Mouse (Mus musculus) lung, embryonic 16.5 days (tissue): ENCODE results near the gene Apol8. TPM values are rescaled to one million over a fixed set of nuclear protein-coding genes. Genes with fewer than 3 reads are reported as not detected.

ENCODE experiments used
- ATAC-seq: fragments of 200-750 bp; cut with Nextera tagmentation; 2 replicates; pipeline ENCODE4 v1.8.0; 2017; ENCODE audit warnings: low read depth, mild to moderate bottlenecking, moderate library complexity
- H3K27ac ChIP-seq: fragments of 300-500 bp; sonication (generic); 2 replicates; pipeline ENCODE4 v1.5.1; 2014; ENCODE audit warnings: mild to moderate bottlenecking, control low read depth, low read length
- H3K27me3 ChIP-seq: fragments of 300-500 bp; sonication (generic); 2 replicates; pipeline ENCODE4 v1.6.1; 2014; ENCODE audit warnings: low read depth, low read length, mixed read lengths; ENCODE audit not compliant: control insufficient read depth, insufficient read depth
- H3K36me3 ChIP-seq: fragments of 300-500 bp; sonication (generic); 2 replicates; pipeline ENCODE4 v1.6.1; 2014; ENCODE audit warnings: low read length; ENCODE audit not compliant: control insufficient read depth, insufficient read depth
- H3K4me1 ChIP-seq: fragments of 300-500 bp; sonication (generic); replicated peaks from 2 replicates; pipeline ENCODE4 v1.6.1; 2014; ENCODE audit warnings: low read length, mixed read lengths; ENCODE audit not compliant: control insufficient read depth, insufficient read depth
- H3K4me2 ChIP-seq: fragments of 300-500 bp; sonication (generic); 2 replicates; pipeline ENCODE4 v1.6.1; 2014; ENCODE audit warnings: low read depth, low read length, control low read depth
- H3K4me3 ChIP-seq: fragments of 300-500 bp; sonication (generic); 2 replicates; pipeline ENCODE4 v1.5.1; 2014; ENCODE audit warnings: mild to moderate bottlenecking, low read length, control low read depth
- H3K9ac ChIP-seq: fragments of 300-500 bp; sonication (generic); 2 replicates; pipeline ENCODE4 v1.6.1; 2014; ENCODE audit warnings: low read length, control low read depth
- H3K9me3 ChIP-seq: fragments of 300-500 bp; sonication (generic); 2 replicates; pipeline ENCODE4 v1.6.1; 2016; ENCODE audit warnings: low read length; ENCODE audit not compliant: control insufficient read depth
- WGBS: fragments of 180-500 bp; shearing (Covaris S2); extraction: QIAGEN DNeasy Blood & Tissue Kit; methylation state at CpG from one replicate; pipeline ENCODE4 v1.1.7; 2014; 5-methylcytosine and 5-hydroxymethylcytosine counted together
- polyA plus RNA-seq: library from polyadenylated mRNA; unstranded; fragments of >200 nt; fragmentation: Nextera tagmentation; extraction: Ambion mirVana; gene quantifications from 2 replicates; pipeline ENCODE4 v1.2.1, GENCODE M21; 2015

Gene Apol8
- polyA plus RNA-seq, 1 experiment from 2014 or later = 0.20 TPM

DNA sequence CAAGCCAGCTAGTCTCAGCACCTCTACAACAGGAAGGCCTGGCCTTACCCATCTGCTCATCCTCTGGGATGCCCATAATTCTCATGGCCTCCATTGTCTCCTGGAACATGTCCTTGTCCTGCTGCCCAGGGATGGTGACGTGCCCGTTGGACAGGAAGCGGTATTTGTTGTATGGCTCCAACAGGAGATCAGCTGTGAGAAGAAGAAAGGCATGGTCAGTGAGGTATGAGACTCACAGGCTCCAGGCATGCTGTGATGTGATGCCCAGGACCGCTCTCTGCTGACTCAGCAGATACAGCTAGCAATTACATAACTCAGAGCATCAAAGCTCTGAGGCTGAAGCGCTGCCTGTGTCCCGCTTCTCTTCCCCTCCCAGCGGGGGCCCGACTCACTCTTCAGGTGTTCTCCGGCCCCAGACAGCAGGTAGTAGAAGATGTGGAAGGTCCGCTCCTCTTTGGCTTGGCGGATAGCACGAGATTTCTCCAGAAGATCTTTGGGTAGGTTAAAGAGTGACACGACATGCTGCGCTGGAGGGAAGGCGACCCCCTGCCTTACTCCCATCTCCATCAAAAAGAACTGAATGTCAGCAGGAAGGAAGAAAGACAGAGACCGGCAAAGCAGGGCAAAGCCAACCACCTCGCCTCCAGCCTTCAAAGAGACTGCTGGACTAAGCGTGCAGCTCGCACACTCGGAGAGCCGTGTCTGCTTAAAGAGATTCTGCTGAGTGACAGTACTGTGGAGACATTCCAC is 34.0 kb upstream of the Apol8 start:
- Histone ChIP-seq H3K4me2 (no peak overlapping the region), H3K36me3 (peaks cover 51% of the 10 kb centered on the region), H3K27me3 (no peaks in the 10 kb centered on the region), H3K4me3 (no peak overlapping the region), H3K4me1 (no peaks in the 10 kb centered on the region), H3K9me3 (no peaks in the 10 kb centered on the region), H3K9ac (no peak overlapping the region), H3K27ac (no peak overlapping the region)
- no peak for ATAC-seq
- WGBS = 88% methylated on average over 21 of the region's 21 CpGs

DNA sequence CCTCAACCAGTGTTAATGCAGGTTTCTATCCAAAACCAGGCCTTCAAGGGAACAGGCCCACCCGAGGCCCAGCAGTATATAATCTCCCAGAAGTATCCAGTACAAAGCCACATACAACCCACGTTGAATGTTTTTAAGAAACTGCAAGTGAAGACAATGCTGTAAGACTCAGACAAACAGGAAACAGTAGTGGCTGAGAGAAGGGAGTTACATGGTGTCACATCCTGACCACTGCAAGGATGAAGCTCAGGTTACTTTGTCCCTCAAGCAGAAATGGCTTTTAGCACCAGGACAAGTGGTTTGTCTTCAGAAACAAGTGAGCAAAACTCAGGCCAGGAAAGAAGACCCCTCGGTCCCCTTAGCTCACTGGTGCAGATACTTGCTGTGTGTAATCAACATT is 32.4 kb upstream of the Apol8 start:
- Histone ChIP-seq H3K4me1 (no peaks in the 10 kb centered on the region), H3K9me3 (no peaks in the 10 kb centered on the region), H3K27ac (no peak overlapping the region), H3K9ac (no peak overlapping the region), H3K4me3 (no peak overlapping the region), H3K27me3 (no peaks in the 10 kb centered on the region), H3K4me2 (no peak overlapping the region), H3K36me3 (peaks cover 54% of the 10 kb centered on the region)
- 75% methylated on average over 3 of the region's 3 CpGs for WGBS
- ATAC-seq = no peak

DNA sequence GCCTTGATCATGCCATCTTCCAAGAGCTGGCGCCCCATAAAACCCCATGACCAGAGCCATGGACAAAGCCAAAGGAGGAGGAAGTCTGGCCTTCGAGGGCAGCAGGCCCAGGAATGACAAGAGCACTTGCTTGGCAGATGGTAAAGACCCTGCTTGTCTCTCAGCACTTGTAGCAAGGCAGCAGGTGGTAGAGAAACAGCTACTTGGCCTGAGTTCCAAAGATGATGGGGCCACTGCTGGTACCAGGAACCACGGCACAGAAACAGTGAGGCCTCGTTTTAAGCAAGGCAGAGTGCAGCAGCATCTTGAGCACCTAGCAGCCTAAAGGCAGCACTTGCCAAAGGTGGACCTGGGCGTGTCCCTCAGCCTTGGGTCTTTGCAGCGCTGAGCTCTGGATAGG is 31.6 kb upstream of the Apol8 start:
- H3K9ac ChIP-seq = no peak overlapping the region
- 83% methylated on average over 6 of the region's 6 CpGs for WGBS
- H3K4me2 ChIP-seq = no peak overlapping the region
- peaks cover 58% of the 10 kb centered on the region for H3K36me3 ChIP-seq
- ATAC-seq = no peak
- no peaks in the 10 kb centered on the region for H3K4me1 ChIP-seq
- no peak overlapping the region for H3K4me3 ChIP-seq
- no peaks in the 10 kb centered on the region for H3K27me3 ChIP-seq
- H3K27ac ChIP-seq = no peak overlapping the region
- H3K9me3 ChIP-seq = no peaks in the 10 kb centered on the region

DNA sequence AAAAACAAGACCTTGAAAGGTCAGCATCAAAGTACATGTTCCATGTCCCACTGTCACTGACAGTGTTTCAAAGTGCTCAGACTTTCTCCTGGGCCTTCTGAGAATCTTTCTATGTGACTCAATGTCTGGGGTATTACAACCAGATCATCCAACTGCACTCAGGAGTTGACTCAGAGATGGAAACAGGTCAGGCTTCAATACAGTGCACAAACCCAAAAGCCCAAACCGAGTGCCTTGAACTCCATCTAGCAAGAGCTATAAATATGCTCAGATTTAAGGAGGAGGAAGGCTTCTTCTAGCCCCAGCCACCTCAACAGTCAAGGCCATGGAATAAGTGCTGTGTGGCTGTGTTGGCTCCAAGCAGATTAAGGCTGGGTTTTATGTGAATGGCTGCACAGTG is 29.0 kb upstream of the Apol8 start:
- H3K27me3 ChIP-seq = no peaks in the 10 kb centered on the region
- H3K4me3 ChIP-seq = no peak overlapping the region
- no peak for ATAC-seq
- WGBS = 77% methylated on average over 1 of the region's 1 CpGs
- H3K4me1 ChIP-seq = no peaks in the 10 kb centered on the region
- no peaks in the 10 kb centered on the region for H3K9me3 ChIP-seq
- no peak overlapping the region for H3K4me2 ChIP-seq
- H3K9ac ChIP-seq = no peak overlapping the region
- H3K36me3 ChIP-seq = peaks cover 77% of the 10 kb centered on the region
- H3K27ac ChIP-seq = no peak overlapping the region

DNA sequence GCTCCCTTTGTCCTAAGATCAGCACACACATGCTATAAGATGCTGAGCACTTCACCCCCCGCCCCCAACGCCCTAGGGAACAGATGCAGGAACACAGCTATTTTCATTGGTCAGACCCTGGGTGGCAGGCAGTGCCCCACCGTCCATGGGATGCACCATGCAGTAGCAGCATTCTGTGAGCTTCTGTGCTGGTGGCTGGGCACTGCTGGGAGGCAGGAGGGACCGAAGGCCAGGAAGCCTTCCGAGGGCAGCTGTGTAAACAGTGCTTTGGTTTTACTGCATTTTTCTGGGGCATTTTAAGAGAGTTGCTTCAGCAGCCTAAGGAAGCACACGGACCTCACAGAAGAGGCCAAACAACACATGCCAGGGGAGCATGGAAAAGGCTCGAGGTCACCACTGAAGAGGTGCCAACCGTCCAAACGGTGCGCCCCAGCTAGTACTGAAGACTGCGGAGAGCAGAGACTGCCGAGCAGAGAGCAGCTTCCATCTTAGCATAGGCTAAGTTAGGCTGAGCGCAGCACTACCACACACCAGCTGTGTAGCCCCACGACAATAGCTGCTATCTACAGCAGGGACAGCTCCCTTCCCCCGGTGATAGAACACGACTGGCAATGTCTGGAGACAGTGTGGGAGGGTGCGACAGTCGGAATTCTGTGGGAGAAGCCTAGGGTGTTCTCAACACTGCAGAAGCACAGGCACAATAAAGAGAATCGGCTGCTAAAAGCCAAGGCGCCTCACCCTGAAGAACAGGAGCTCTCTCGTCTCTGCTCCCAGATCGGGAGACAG is 27.4 kb upstream of the Apol8 start:
- no peak overlapping the region for H3K27ac ChIP-seq
- no peak overlapping the region for H3K9ac ChIP-seq
- H3K9me3 ChIP-seq = no peaks in the 10 kb centered on the region
- H3K36me3 ChIP-seq = peaks cover 81% of the 10 kb centered on the region
- H3K27me3 ChIP-seq = no peaks in the 10 kb centered on the region
- no peaks in the 10 kb centered on the region for H3K4me1 ChIP-seq
- peak; percentile 16; the same call in 1 of the 2 replicates for ATAC-seq
- H3K4me3 ChIP-seq = no peak overlapping the region
- 65% methylated on average over 22 of the region's 22 CpGs for WGBS
- no peak overlapping the region for H3K4me2 ChIP-seq

DNA sequence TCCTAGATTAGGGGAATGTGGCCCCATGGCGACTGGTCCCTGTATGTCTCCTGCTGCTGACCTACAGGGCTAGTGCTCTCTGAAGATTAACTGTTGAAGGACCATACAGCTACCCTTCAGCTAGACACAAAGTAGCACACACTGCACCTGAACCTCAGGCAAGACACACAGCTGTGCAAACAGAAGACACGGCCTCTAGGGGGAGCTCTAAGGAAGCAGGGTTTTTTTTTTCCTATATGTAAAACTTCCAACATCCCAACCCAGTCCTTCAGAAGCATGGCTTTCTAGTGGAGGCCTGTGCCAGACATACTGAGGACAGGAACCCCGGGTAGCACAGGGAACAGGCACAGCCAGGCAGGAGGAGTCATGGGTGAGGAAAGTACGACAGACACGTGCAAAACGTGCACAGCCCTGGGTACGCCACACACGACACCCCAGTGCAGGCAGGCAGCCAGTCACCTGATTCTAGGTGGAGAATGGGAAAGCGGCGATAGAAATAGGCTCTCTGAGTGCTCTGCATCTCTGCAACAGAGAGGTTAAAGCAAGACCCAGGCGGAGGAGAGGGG is 25.7 kb upstream of the Apol8 start:
- WGBS = 74% methylated on average over 11 of the region's 11 CpGs
- Histone ChIP-seq H3K27ac (no peak overlapping the region), H3K36me3 (peaks cover 86% of the 10 kb centered on the region), H3K4me2 (no peak overlapping the region), H3K9me3 (no peaks in the 10 kb centered on the region), H3K27me3 (no peaks in the 10 kb centered on the region), H3K4me1 (no peaks in the 10 kb centered on the region), H3K4me3 (no peak overlapping the region), H3K9ac (no peak overlapping the region)
- no peak for ATAC-seq

DNA sequence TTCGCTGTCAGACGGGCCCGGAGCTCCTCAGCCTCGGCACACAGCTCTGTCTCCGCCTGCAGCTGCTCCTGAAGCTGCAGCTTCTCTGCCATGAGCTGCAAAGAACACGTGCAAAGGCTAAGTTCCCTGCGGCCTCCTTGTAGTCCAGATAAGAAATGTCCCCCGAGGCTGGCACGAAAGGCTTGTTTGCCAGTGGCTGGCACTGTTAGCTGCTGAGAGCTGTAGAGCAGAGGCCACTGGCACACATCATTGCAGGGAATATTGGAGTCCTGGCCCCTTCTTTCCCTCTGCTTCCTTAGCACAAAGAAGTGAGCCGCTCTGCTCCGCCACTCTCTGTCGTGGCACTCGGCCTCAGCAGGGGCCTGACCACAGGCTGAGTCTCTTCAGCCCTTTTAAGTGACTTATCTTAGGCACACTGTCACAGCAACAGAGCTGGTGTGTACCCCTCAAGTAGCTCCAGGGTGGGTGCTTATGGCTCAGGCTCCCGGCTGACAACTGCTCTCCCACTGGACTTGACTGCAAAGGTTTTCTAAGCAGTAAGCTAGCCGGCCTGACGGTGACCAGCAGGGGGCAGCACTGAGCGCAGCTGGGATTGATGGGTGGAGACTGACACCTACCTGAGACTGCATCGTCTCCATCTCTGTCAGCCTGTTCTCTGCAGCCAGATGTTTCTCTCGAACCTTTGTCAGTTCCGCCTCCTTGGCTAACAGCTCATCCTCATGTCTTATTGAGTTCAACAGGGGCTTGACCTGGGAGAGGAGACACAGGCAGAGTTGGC is 18.6 kb upstream of the Apol8 start:
- Histone ChIP-seq H3K9ac (no peak overlapping the region), H3K36me3 (peaks cover 90% of the 10 kb centered on the region), H3K27me3 (no peaks in the 10 kb centered on the region), H3K4me2 (no peak overlapping the region), H3K27ac (no peak overlapping the region), H3K4me1 (no peaks in the 10 kb centered on the region), H3K4me3 (no peak overlapping the region), H3K9me3 (no peaks in the 10 kb centered on the region)
- peak; percentile 31; the same call in 1 of the 2 replicates for ATAC-seq
- 64% methylated on average over 20 of the region's 20 CpGs for WGBS

DNA sequence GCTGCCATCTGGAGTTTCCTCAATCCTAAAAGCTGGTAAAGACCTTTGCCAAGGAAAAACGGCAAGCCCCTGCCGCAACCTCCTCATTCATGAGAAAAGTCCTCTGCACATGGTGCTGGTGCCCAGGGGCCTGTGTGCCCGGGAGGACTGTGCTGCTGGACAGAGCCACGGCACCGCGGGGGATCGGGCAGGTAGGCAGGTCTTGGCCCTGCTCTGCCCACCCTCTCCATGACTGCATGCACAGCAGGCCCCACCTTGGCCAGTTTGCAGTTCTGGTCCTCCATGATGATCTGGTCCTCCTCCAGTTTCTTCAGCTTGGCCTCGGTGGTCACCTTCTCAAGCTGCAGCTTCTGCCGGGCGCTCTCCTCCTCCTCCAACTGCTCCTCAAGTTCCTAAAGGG is 17.5 kb upstream of the Apol8 start:
- no peaks in the 10 kb centered on the region for H3K4me1 ChIP-seq
- peaks cover 91% of the 10 kb centered on the region for H3K36me3 ChIP-seq
- no peak overlapping the region for H3K4me3 ChIP-seq
- no peaks in the 10 kb centered on the region for H3K9me3 ChIP-seq
- no peak overlapping the region for H3K4me2 ChIP-seq
- no peak overlapping the region for H3K27ac ChIP-seq
- H3K27me3 ChIP-seq = no peaks in the 10 kb centered on the region
- 92% methylated on average over 10 of the region's 10 CpGs for WGBS
- H3K9ac ChIP-seq = no peak overlapping the region
- ATAC-seq = no peak
